22 mouse cellular contexts compared by ENCODE assay signal in genomic region chr16:76678885-76679284, GRCm38 (mm10).
A peak's percentile ranks its signal among the peaks of the same experiment; 100 is the strongest.
DNase-seq lines count a peak whose midpoint lies in the region; ATAC-seq lines count a peak whose summit lies in the region.
"Had no signal": no experiment of that assay in that cellular context is flagged by ENCODE, and none has a peak within 500 bp of the region (broad histone marks: within the 10 kb centered on the region; RNA-seq: fewer than 3 reads in every experiment).

No protein-coding gene starts in this region.

- peaks cover 10% of the 10 kb centered on the region for H3K9me3 ChIP-seq in midbrain, embryonic 10.5 days (replicated peaks)
- H3K9me3 ChIP-seq: heart, embryonic 10.5 days had no signal

- ATAC-seq in activated CD4-positive, CD25-positive, alpha-beta regulatory T cell, adult 4 months = peak; percentile 50
- ATAC-seq in inflammation-experienced regulatory T-cells, adult 6 months = peak; percentile 57
- ATAC-seq: forebrain, embryonic 13.5 days; forebrain, postnatal 0 days; hindbrain, postnatal 0 days; intestine, embryonic 16.5 days had no signal

- H3K36me3 ChIP-seq in midbrain, embryonic 10.5 days = no peaks in the 10 kb centered on the region
- H3K36me3 ChIP-seq: heart, embryonic 10.5 days; hindbrain, embryonic 13.5 days had no signal

- no peaks in the 10 kb centered on the region for H3K27me3 ChIP-seq in midbrain, embryonic 10.5 days (ENCODE audit: low read depth, poor library complexity, severe bottlenecking)
- H3K27me3 ChIP-seq: forebrain, embryonic 13.5 days had no signal

- H3K4me1 ChIP-seq in midbrain, embryonic 10.5 days = no peaks in the 10 kb centered on the region
- H3K4me1 ChIP-seq: forebrain, embryonic 13.5 days; hindbrain, embryonic 13.5 days had no signal

- WGBS in midbrain, embryonic 10.5 days = 87% methylated on average over 3 of the region's 3 CpGs

- no peak overlapping the region for H3K27ac ChIP-seq in midbrain, embryonic 10.5 days (replicated peaks)
- H3K27ac ChIP-seq: forebrain, embryonic 13.5 days; heart, embryonic 10.5 days; hindbrain, embryonic 13.5 days; hindbrain, postnatal 0 days had no signal

- intact Hi-C loops in left cerebral cortex, postnatal 36 days (cut with DNase I) = no loop called here

- DNase-seq in thymus, postnatal 0 days (ENCODE audit: low spot score) = peak; percentile 9
- DNase-seq in thymus, postnatal 14 days = no peak
- DNase-seq in midbrain, embryonic 10.5 days (ENCODE audit: low spot score) = no peak
- DNase-seq in lung, postnatal 36 days = no peak
- no peak for DNase-seq in layer of hippocampus, postnatal 36 days
- DNase-seq in left cerebral cortex, postnatal 36 days (ENCODE audit: low spot score in 2 of 2) = no peak
- DNase-seq: adrenal gland, adult 2 months; adrenal gland, postnatal 25 days; cerebellum, adult 18-20 months; cerebellum, adult 9-11 months; embryo, embryonic 11 days; forebrain, postnatal 0 days; gastrocnemius, postnatal 36 days; heart, adult 18-20 months; heart, postnatal 10 days had no signal

- no peak overlapping the region for H3K4me3 ChIP-seq in midbrain, embryonic 10.5 days
- H3K4me3 ChIP-seq: forebrain, embryonic 13.5 days; heart, embryonic 10.5 days; hindbrain, embryonic 13.5 days had no signal
